In the genomic region with DNA sequence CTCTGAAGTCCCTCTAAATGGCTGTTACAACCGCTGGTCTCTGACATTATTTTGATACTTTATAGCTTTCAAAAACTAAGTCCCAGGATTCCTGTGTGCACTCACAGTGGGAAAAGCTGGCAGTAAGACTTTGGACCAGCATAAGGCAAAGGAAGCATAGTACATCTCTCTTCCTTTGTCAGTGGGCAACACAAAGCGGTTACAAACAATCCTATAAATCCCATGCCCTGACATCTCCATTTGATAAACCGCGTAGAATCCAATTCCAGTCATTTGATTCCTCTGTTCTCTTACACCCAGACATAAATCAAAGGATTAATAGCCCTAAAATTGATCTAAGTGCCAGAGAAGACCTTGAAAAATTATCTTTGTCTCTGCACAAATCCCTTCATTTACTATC, we compare ENCODE assay signal across 24 mouse cellular contexts.
DNase-seq lines count a peak whose midpoint lies in the region; ATAC-seq and TF ChIP-seq lines count a peak whose summit lies in the region.
"Had no signal": no experiment of that assay in that cellular context is flagged by ENCODE, and none has a peak within 500 bp of the region (broad histone marks: within the 10 kb centered on the region; RNA-seq: fewer than 3 reads in every experiment).

No protein-coding gene starts in this region.

- 43% methylated on average over 4 of the region's 4 CpGs for WGBS in kidney, embryonic 14.5 days
- 38% methylated on average over 4 of the region's 4 CpGs for WGBS in kidney, postnatal 0 days
- WGBS in midbrain, embryonic 14.5 days: 15% methylated on average over 4 of the region's 4 CpGs
- 33% methylated on average over 4 of the region's 4 CpGs for WGBS in midbrain, postnatal 0 days

- no peaks in the 10 kb centered on the region for H3K9me3 ChIP-seq in kidney, embryonic 14.5 days (ENCODE audit: control insufficient read depth, low read length)
- no peaks in the 10 kb centered on the region for H3K9me3 ChIP-seq in kidney, postnatal 0 days (replicated peaks; ENCODE audit: low read length)
- no peaks in the 10 kb centered on the region for H3K9me3 ChIP-seq in midbrain, embryonic 14.5 days (ENCODE audit: control insufficient read depth, low read length)
- H3K9me3 ChIP-seq in midbrain, postnatal 0 days (ENCODE audit: low read length): no peaks in the 10 kb centered on the region
- H3K9me3 ChIP-seq: embryonic facial prominence, embryonic 12.5 days; embryonic facial prominence, embryonic 15.5 days; hindbrain, embryonic 12.5 days; hindbrain, embryonic 15.5 days had no signal

- TF ChIP-seq CTCF in kidney, postnatal 0 days (IDR thresholded peaks at IDR 0.05; ENCODE audit: low read depth): no peak
- no peak for TF ChIP-seq CTCF in midbrain, postnatal 0 days (IDR thresholded peaks at IDR 0.05)

- no peaks in the 10 kb centered on the region for H3K36me3 ChIP-seq in kidney, embryonic 14.5 days (ENCODE audit: control insufficient read depth, insufficient read depth, low read length)
- no peaks in the 10 kb centered on the region for H3K36me3 ChIP-seq in kidney, postnatal 0 days (ENCODE audit: insufficient read depth, low read length)
- H3K36me3 ChIP-seq in midbrain, embryonic 14.5 days (ENCODE audit: control insufficient read depth, insufficient read depth, low read length): no peaks in the 10 kb centered on the region
- H3K36me3 ChIP-seq in midbrain, postnatal 0 days (ENCODE audit: insufficient read depth, low read length): no peaks in the 10 kb centered on the region
- H3K36me3 ChIP-seq: embryonic facial prominence, embryonic 12.5 days; embryonic facial prominence, embryonic 15.5 days; hindbrain, embryonic 12.5 days; hindbrain, embryonic 15.5 days had no signal

- H3K27me3 ChIP-seq in kidney, embryonic 14.5 days (ENCODE audit: control insufficient read depth, insufficient read depth, low read length): no peaks in the 10 kb centered on the region
- no peaks in the 10 kb centered on the region for H3K27me3 ChIP-seq in kidney, postnatal 0 days (ENCODE audit: insufficient read depth, low read length)
- H3K27me3 ChIP-seq in midbrain, embryonic 14.5 days (ENCODE audit: control insufficient read depth, insufficient read depth, low read length): no peaks in the 10 kb centered on the region
- no peaks in the 10 kb centered on the region for H3K27me3 ChIP-seq in midbrain, postnatal 0 days (ENCODE audit: insufficient read depth, low read length)
- H3K27me3 ChIP-seq: embryonic facial prominence, embryonic 12.5 days; embryonic facial prominence, embryonic 15.5 days; hindbrain, embryonic 12.5 days; hindbrain, embryonic 15.5 days had no signal

- no peaks in the 10 kb centered on the region for H3K4me1 ChIP-seq in kidney, embryonic 14.5 days (ENCODE audit: control insufficient read depth, insufficient read depth, low read length)
- no peaks in the 10 kb centered on the region for H3K4me1 ChIP-seq in kidney, postnatal 0 days (replicated peaks; ENCODE audit: insufficient read depth, low read length)
- H3K4me1 ChIP-seq in midbrain, embryonic 14.5 days (ENCODE audit: control insufficient read depth, insufficient read depth, low read length): no peaks in the 10 kb centered on the region
- H3K4me1 ChIP-seq in midbrain, postnatal 0 days (ENCODE audit: insufficient read depth, low read length): no peaks in the 10 kb centered on the region
- H3K4me1 ChIP-seq: embryonic facial prominence, embryonic 12.5 days; embryonic facial prominence, embryonic 15.5 days; hindbrain, embryonic 12.5 days; hindbrain, embryonic 15.5 days had no signal

- H3K9ac ChIP-seq in kidney, embryonic 14.5 days (ENCODE audit: low read depth, low read length): no peak overlapping the region
- H3K9ac ChIP-seq in kidney, postnatal 0 days (ENCODE audit: low read depth, low read length): no peak overlapping the region
- no peak overlapping the region for H3K9ac ChIP-seq in midbrain, embryonic 14.5 days (replicated peaks; ENCODE audit: low read length)
- H3K9ac ChIP-seq in midbrain, postnatal 0 days (replicated peaks; ENCODE audit: low read length, poor library complexity, severe bottlenecking): no peak overlapping the region
- H3K9ac ChIP-seq: embryonic facial prominence, embryonic 12.5 days; embryonic facial prominence, embryonic 15.5 days; forebrain, postnatal 0 days; hindbrain, embryonic 12.5 days; hindbrain, embryonic 15.5 days had no signal

- no peak overlapping the region for H3K4me3 ChIP-seq in kidney, embryonic 14.5 days (ENCODE audit: low read length)
- H3K4me3 ChIP-seq in kidney, postnatal 0 days (replicated peaks; ENCODE audit: low read depth, low read length): no peak overlapping the region
- H3K4me3 ChIP-seq in midbrain, embryonic 14.5 days (replicated peaks; ENCODE audit: low read depth, low read length): no peak overlapping the region
- H3K4me3 ChIP-seq in midbrain, postnatal 0 days (ENCODE audit: low read depth, low read length): no peak overlapping the region
- H3K4me3 ChIP-seq: embryonic facial prominence, embryonic 12.5 days; embryonic facial prominence, embryonic 15.5 days; gastrocnemius, adult 2 months; hindbrain, embryonic 12.5 days; hindbrain, embryonic 15.5 days had no signal

- no peak for DNase-seq in kidney, postnatal 4 days
- peak; percentile 69 for DNase-seq in kidney, postnatal 0 days (ENCODE audit: low spot score)
- no peak for DNase-seq in kidney, postnatal 25 days
- DNase-seq in midbrain, embryonic 14.5 days: peak; percentile 15
- no peak for DNase-seq in midbrain, postnatal 0 days (ENCODE audit: low spot score)
- peak; percentile 47 for DNase-seq in mesoderm, embryonic 11.5 days (ENCODE audit: low read depth, low spot score)
- no peak for DNase-seq in adrenal gland, adult 18-20 months (ENCODE audit: low spot score in 2 of 2)
- DNase-seq: adrenal gland, adult 8-10 months; adrenal gland, postnatal 25 days; cerebellum, adult 18-20 months; cerebellum, adult 9-10 months; cerebellum, postnatal 14 days; forebrain, postnatal 0 days; gastrocnemius, adult 2 months; gastrocnemius, postnatal 14 days; heart, adult 11 months had no signal

- peak; percentile 79; the same call in 1 of the 2 replicates for ATAC-seq in kidney, embryonic 14.5 days (ENCODE audit: low FRiP score, low TSS enrichment)
- ATAC-seq in kidney, postnatal 0 days (replicated peaks; ENCODE audit: low FRiP score, low read depth): 0 out of 2 replicates have a peak, but pooled peaks have one; percentile 49
- no peak for ATAC-seq in midbrain, embryonic 14.5 days (ENCODE audit: low FRiP score, low TSS enrichment)
- no peak for ATAC-seq in midbrain, postnatal 0 days (ENCODE audit: low FRiP score)
- ATAC-seq: CD4-positive, CD25-positive, alpha-beta regulatory T cell, adult 4 months; forebrain, embryonic 14.5 days; forebrain, postnatal 0 days had no signal

- H3K27ac ChIP-seq in kidney, embryonic 14.5 days (ENCODE audit: low read depth, low read length): no peak overlapping the region
- no peak overlapping the region for H3K27ac ChIP-seq in kidney, postnatal 0 days
- H3K27ac ChIP-seq in midbrain, embryonic 14.5 days (replicated peaks; ENCODE audit: low read depth, low read length): no peak overlapping the region
- no peak overlapping the region for H3K27ac ChIP-seq in midbrain, postnatal 0 days (ENCODE audit: low read depth, low read length)
- H3K27ac ChIP-seq: embryonic facial prominence, embryonic 12.5 days; embryonic facial prominence, embryonic 15.5 days; gastrocnemius, adult 2 months; hindbrain, embryonic 12.5 days; hindbrain, embryonic 15.5 days had no signal

- H3K4me2 ChIP-seq in kidney, embryonic 14.5 days (replicated peaks; ENCODE audit: low read depth, low read length): no peak overlapping the region
- H3K4me2 ChIP-seq in kidney, postnatal 0 days (ENCODE audit: low read length): no peak overlapping the region
- no peak overlapping the region for H3K4me2 ChIP-seq in midbrain, embryonic 14.5 days (ENCODE audit: low read length)
- H3K4me2 ChIP-seq in midbrain, postnatal 0 days (ENCODE audit: low read depth, low read length, poor library complexity, severe bottlenecking): no peak overlapping the region
- H3K4me2 ChIP-seq: embryonic facial prominence, embryonic 12.5 days; embryonic facial prominence, embryonic 15.5 days; heart, embryonic 11.5 days; hindbrain, embryonic 12.5 days; hindbrain, embryonic 15.5 days had no signal

Comparison
In these comparisons a context has a peak if more than half of its experiments do, and no peak if none do; other contexts are left out.
1. DNase-seq: peak in kidney, postnatal 0 days (single experiment), midbrain, embryonic 14.5 days (single experiment) and mesoderm, embryonic 11.5 days (single experiment); none in kidney, postnatal 4 days (0 of 2), kidney, postnatal 25 days (0 of 2), midbrain, postnatal 0 days (single experiment) and adrenal gland, adult 18-20 months (0 of 2).
2. ATAC-seq: peak in kidney, embryonic 14.5 days (single experiment) and kidney, postnatal 0 days (single experiment); none in midbrain, embryonic 14.5 days (single experiment) and midbrain, postnatal 0 days (single experiment).